Mouse (Mus musculus) spleen, adult 2 months (tissue): ENCODE results near the gene Chrna7.

Experiments
- CTCF ChIP-seq: fragments of 200-500 bp; IDR thresholded peaks from 2 replicates; pipeline ENCODE4 v1.5.1; 2011; ENCODE audit warnings: mild to moderate bottlenecking, inconsistent platforms; ENCODE audit not compliant: insufficient read depth, insufficient read length, insufficient replicate concordance; ENCODE audit errors: extremely low read depth
- POLR2A ChIP-seq: fragments of 200-500 bp; IDR thresholded peaks from 2 replicates; pipeline ENCODE4 v1.6.1; 2011; ENCODE audit warnings: low read depth, low read length, inconsistent platforms

DNA sequence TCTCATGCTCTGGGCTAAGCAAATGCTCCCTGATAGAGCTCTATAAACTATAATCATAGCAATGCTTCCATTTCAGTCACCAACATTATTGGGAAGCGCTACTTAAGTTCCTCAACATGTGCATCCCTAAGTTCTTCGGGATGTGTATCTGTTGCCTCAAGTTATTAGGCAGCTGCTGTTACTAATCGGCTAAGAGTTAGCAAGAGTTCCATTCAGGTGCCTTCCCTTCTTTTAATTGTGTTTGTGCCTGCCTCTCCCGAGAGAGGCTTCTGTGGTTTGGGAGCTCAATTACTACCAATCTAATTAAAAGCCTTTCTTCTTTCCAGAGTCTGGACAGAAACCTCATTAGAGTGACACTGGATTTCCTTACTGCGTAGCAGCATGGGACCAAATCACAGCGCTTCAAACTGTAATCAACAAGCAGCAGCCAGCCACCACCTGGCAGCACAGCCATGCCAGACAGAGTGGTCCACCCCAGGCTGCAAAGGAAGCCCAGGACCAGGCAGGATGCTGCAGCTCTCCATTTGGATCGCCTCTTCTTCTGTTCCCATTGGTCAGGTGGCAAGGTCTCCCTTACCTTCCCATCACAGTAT, 50.0 kb downstream of the Chrna7 start:
- TF ChIP-seq CTCF (no peak), POLR2A (no peak)
